ENCODE assay signal across 8 mouse cellular contexts in the genomic region with DNA sequence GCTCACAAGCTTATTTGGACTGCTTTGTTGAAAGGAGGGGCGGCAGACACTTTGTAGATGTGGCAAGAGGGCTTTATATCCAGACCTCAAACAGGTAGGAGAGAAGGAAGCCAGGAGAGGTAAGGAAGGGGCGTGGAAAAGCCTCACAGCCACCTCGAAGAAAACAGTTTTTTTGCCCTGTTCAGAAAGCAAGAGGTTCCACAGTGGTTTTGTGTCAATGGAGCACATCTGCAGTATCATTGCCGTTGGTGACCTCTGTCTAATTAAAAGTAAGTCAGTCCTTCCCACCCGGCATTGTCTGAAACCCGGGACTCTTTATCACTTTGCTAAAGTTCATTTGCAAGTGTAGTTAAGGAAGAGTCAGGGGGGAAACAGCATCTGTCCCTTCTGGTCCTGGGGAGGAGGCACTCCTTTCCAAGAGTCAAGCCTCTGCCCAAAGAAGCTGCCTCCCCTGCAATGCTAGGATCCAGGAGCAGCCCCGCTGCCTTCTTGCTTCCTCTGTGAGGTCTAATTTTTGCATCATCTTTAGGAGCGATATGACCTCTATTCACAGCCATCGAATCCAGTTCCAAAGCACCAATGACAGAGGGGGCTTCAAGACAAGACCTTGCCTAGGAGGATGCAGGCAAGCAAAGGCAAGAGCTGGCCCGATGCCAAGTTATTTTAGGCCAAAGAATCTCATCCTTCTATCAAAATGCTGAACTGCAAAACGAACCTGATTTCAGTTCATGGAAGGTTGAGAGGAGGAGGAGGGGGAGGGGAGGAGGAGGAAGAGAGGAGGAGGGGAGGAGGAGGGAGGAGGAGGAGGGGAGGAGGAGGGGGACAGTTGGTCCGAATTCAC. TPM values are rescaled to one million over a fixed set of nuclear protein-coding genes. Genes with fewer than 3 reads are reported as not detected.
A peak's percentile ranks its signal among the peaks of the same experiment; 100 is the strongest.
DNase-seq lines count a peak whose midpoint lies in the region; ATAC-seq and TF ChIP-seq lines count a peak whose summit lies in the region.
"Had no signal": no experiment of that assay in that cellular context is flagged by ENCODE, and none has a peak within 500 bp of the region (broad histone marks: within the 10 kb centered on the region; RNA-seq: fewer than 3 reads in every experiment).

No protein-coding gene starts in this region.

- intact Hi-C loops in gastrocnemius, postnatal 36 days (cut with DNase I), result no loop called here

- H3K27ac ChIP-seq in ES-Bruce4 (ENCODE audit: insufficient read depth, low read length), result 0 out of 2 replicates have a peak overlapping the region, but pooled peaks have one; percentile 4
- H3K27ac ChIP-seq in hindbrain, embryonic 14.5 days, result peak overlapping the region; percentile 59
- H3K27ac ChIP-seq in limb, embryonic 11.5 days (replicated peaks; ENCODE audit: low read depth, low read length), result no peak overlapping the region
- no peak overlapping the region for H3K27ac ChIP-seq in neural tube, embryonic 11.5 days (ENCODE audit: low read depth, low read length)

- H3K4me3 ChIP-seq in ES-Bruce4 (ENCODE audit: low read depth, low read length), result 0 out of 2 replicates have a peak overlapping the region, but pooled peaks have one; percentile 10
- H3K4me3 ChIP-seq in hindbrain, embryonic 14.5 days (replicated peaks; ENCODE audit: low read length), result peak overlapping the region; percentile 57
- H3K4me3 ChIP-seq in limb, embryonic 11.5 days (ENCODE audit: low read depth, low read length), result peak overlapping the region; percentile 30
- peak overlapping the region; percentile 49 for H3K4me3 ChIP-seq in neural tube, embryonic 11.5 days (ENCODE audit: low read depth, low read length)

- 12% methylated on average over 12 of the region's 12 CpGs for WGBS in hindbrain, embryonic 14.5 days
- WGBS in limb, embryonic 11.5 days, result 8% methylated on average over 12 of the region's 12 CpGs
- 9% methylated on average over 12 of the region's 12 CpGs for WGBS in neural tube, embryonic 11.5 days

- no peak for TF ChIP-seq EP300 in ES-Bruce4 (IDR thresholded peaks at IDR 0.05; ENCODE audit: insufficient read depth, low read depth, low read length)

- H3K4me1 ChIP-seq in ES-Bruce4 (ENCODE audit: control insufficient read depth, insufficient read depth, low read length), result no peaks in the 10 kb centered on the region
- H3K4me1 ChIP-seq in hindbrain, embryonic 14.5 days (replicated peaks; ENCODE audit: control insufficient read depth, insufficient read depth, low read length), result peaks cover 15% of the 10 kb centered on the region; the same call in 1 of the 2 replicates
- H3K4me1 ChIP-seq in limb, embryonic 11.5 days (ENCODE audit: control insufficient read depth, insufficient read depth, low read length), result no peaks in the 10 kb centered on the region; the same call in 1 of the 2 replicates
- H3K4me1 ChIP-seq in neural tube, embryonic 11.5 days (ENCODE audit: control insufficient read depth, insufficient read depth, low read length), result peaks cover 3% of the 10 kb centered on the region

- no peak for TF ChIP-seq POLR2A in ES-Bruce4 (IDR thresholded peaks at IDR 0.05; ENCODE audit: insufficient read depth, low read length)

- H3K27me3 ChIP-seq in ES-Bruce4 (ENCODE audit: control insufficient read depth, insufficient read depth, low read length, poor library complexity, severe bottlenecking), result no peaks in the 10 kb centered on the region
- no peaks in the 10 kb centered on the region for H3K27me3 ChIP-seq in hindbrain, embryonic 14.5 days (ENCODE audit: control insufficient read depth, insufficient read depth, low read length)
- H3K27me3 ChIP-seq in limb, embryonic 11.5 days (ENCODE audit: control insufficient read depth, insufficient read depth, low read length), result peaks cover 4% of the 10 kb centered on the region; the same call in 1 of the 2 replicates
- H3K27me3 ChIP-seq in neural tube, embryonic 11.5 days (ENCODE audit: control insufficient read depth, insufficient read depth, low read length), result no peaks in the 10 kb centered on the region

- peak; percentile 32 for DNase-seq in 3T3-L1 (ENCODE audit: low read depth, low spot score)
- DNase-seq in embryo, embryonic 11.5 days (ENCODE audit: low read depth, low spot score), result peak; percentile 19
- peak; percentile 59 for DNase-seq in hindbrain, embryonic 14.5 days (ENCODE audit: low spot score)
- peak; percentile 36 for DNase-seq in limb, embryonic 11.5 days (ENCODE audit: low spot score)
- peak; percentile 40 for DNase-seq in neural tube, embryonic 11.5 days (ENCODE audit: low spot score)
- no peak for DNase-seq in gastrocnemius, postnatal 36 days

- TF ChIP-seq CTCF in ES-Bruce4 (IDR thresholded peaks at IDR 0.05; ENCODE audit: low read depth, low read length), result no peak

- ATAC-seq in hindbrain, embryonic 14.5 days (ENCODE audit: low FRiP score), result peak; percentile 54
- 0 out of 2 replicates have a peak, but pooled peaks have one; percentile 9 for ATAC-seq in limb, embryonic 11.5 days (ENCODE audit: insufficient number of reproducible peaks, low FRiP score, low TSS enrichment, low read depth)
- ATAC-seq in neural tube, embryonic 11.5 days (ENCODE audit: insufficient read depth, low FRiP score, low TSS enrichment), result peak; percentile 42

- H3K4me2 ChIP-seq in hindbrain, embryonic 14.5 days (replicated peaks), result peak overlapping the region; percentile 81
- H3K4me2 ChIP-seq in limb, embryonic 11.5 days (ENCODE audit: low read depth, severe bottlenecking), result peak overlapping the region; percentile 64; the same call in 1 of the 2 replicates
- peak overlapping the region; percentile 62 for H3K4me2 ChIP-seq in neural tube, embryonic 11.5 days (ENCODE audit: low read depth)

- H3K36me3 ChIP-seq in ES-Bruce4 (ENCODE audit: control insufficient read depth, insufficient read depth, low read length, poor library complexity, severe bottlenecking), result no peaks in the 10 kb centered on the region
- H3K36me3 ChIP-seq in hindbrain, embryonic 14.5 days (replicated peaks; ENCODE audit: control insufficient read depth, insufficient read depth), result no peaks in the 10 kb centered on the region
- no peaks in the 10 kb centered on the region for H3K36me3 ChIP-seq in limb, embryonic 11.5 days (ENCODE audit: control insufficient read depth, insufficient read depth, low read length)
- no peaks in the 10 kb centered on the region for H3K36me3 ChIP-seq in neural tube, embryonic 11.5 days (ENCODE audit: control insufficient read depth, insufficient read depth, low read length)

- H3K9me3 ChIP-seq in ES-Bruce4 (replicated peaks; ENCODE audit: control insufficient read depth, insufficient read depth, low read length, poor library complexity, severe bottlenecking), result no peaks in the 10 kb centered on the region
- H3K9me3 ChIP-seq in hindbrain, embryonic 14.5 days (ENCODE audit: control insufficient read depth, low read length), result no peaks in the 10 kb centered on the region
- no peaks in the 10 kb centered on the region for H3K9me3 ChIP-seq in limb, embryonic 11.5 days (ENCODE audit: control insufficient read depth, low read length)
- H3K9me3 ChIP-seq in neural tube, embryonic 11.5 days (ENCODE audit: control insufficient read depth, low read length), result no peaks in the 10 kb centered on the region

- H3K9ac ChIP-seq in ES-Bruce4 (ENCODE audit: low read depth, poor library complexity, severe bottlenecking), result no peak overlapping the region
- peak overlapping the region; percentile 71 for H3K9ac ChIP-seq in hindbrain, embryonic 14.5 days
- no peak overlapping the region for H3K9ac ChIP-seq in limb, embryonic 11.5 days (ENCODE audit: low read length)
- no peak overlapping the region for H3K9ac ChIP-seq in neural tube, embryonic 11.5 days (ENCODE audit: low read length)

RNA-seq across cellular contexts. Expression of a gene that starts 31.5 kb away (rescaled TPM):
- polyA plus RNA-seq in ES-Bruce4 (2011; ENCODE audit: insufficient read depth, insufficient read length, low read depth, missing spikeins), result 0.23 and 0.25 TPM in 2 replicates
- polyA plus RNA-seq in hindbrain, embryonic 14.5 days (2014; fragmentation: Nextera tagmentation; extraction: Ambion mirVana), result 18.7 and 19.2 TPM in 2 replicates
- 0.89 and 1.4 TPM in 2 replicates for polyA plus RNA-seq in limb, embryonic 11.5 days (2014; fragmentation: Nextera tagmentation; extraction: Ambion mirVana)
- 2.7 and 3.0 TPM in 2 replicates for polyA plus RNA-seq in neural tube, embryonic 11.5 days (2014; fragmentation: Nextera tagmentation; extraction: Ambion mirVana)
- total RNA-seq in gastrocnemius, postnatal 36 days (2021), result under 1 TPM in 1 of 2 experiments, not detected in 1; 0.02 TPM
- total RNA-seq: common myeloid progenitor, adult 5-6 weeks had no signal

Comparison
In these comparisons a context has a peak if more than half of its experiments do, and no peak if none do; other contexts are left out.
1. DNase-seq: peak in 3T3-L1 (single experiment), embryo, embryonic 11.5 days (single experiment), hindbrain, embryonic 14.5 days (single experiment), limb, embryonic 11.5 days (single experiment) and neural tube, embryonic 11.5 days (single experiment); none in gastrocnemius, postnatal 36 days (0 of 2).
2. H3K27ac ChIP-seq: peak in ES-Bruce4 (single experiment) and hindbrain, embryonic 14.5 days (single experiment); none in limb, embryonic 11.5 days (single experiment) and neural tube, embryonic 11.5 days (single experiment).
3. Peak in every context shown above with its lines, with median percentiles within 50 percentile points of each other: H3K4me3 ChIP-seq, ATAC-seq and H3K4me2 ChIP-seq.